Mouse (Mus musculus) kidney, adult 2 months (tissue): ENCODE results near the gene Lamtor2. TPM values are rescaled to one million over a fixed set of nuclear protein-coding genes. Genes with fewer than 3 reads are reported as not detected.
A peak's percentile ranks its signal among the peaks of the same experiment; 100 is the strongest.

ENCODE experiments used
- DNase-seq: peaks from one replicate; pipeline ENCODE4 v3.0.0; 2021
- H3K27ac ChIP-seq: fragments of 200-500 bp; 2 replicates; pipeline ENCODE4 v1.5.1; 2012; ENCODE audit warnings: low read depth, low read length, control low read depth, inconsistent platforms; ENCODE audit not compliant: insufficient read depth
- H3K27me3 ChIP-seq: fragments of 200-500 bp; replicated peaks from 2 replicates; pipeline ENCODE4 v1.6.1; 2012; ENCODE audit warnings: mild to moderate bottlenecking, moderate library complexity, low read length, inconsistent platforms; ENCODE audit not compliant: control insufficient read depth, insufficient read depth
- H3K36me3 ChIP-seq: fragments of 200-500 bp; 2 replicates; pipeline ENCODE4 v1.6.1; 2012; ENCODE audit warnings: mild to moderate bottlenecking, moderate library complexity, low read length, inconsistent platforms; ENCODE audit not compliant: control insufficient read depth, insufficient read depth
- H3K4me1 ChIP-seq: fragments of 200-500 bp; 2 replicates; pipeline ENCODE4 v1.6.1; 2011; ENCODE audit warnings: low read length; ENCODE audit not compliant: control insufficient read depth, insufficient read depth
- H3K4me3 ChIP-seq: fragments of 200-500 bp; 2 replicates; pipeline ENCODE4 v1.5.1; 2011; ENCODE audit warnings: mild to moderate bottlenecking, low read depth, low read length, control low read depth; ENCODE audit not compliant: insufficient read depth
- CTCF ChIP-seq: fragments of 200-500 bp; conservative IDR thresholded peaks from 2 replicates; pipeline ENCODE4 v1.5.1; 2011; ENCODE audit warnings: low read depth, mild to moderate bottlenecking, control low read depth, low read length, moderate library complexity, mixed read lengths; ENCODE audit not compliant: insufficient read depth, insufficient read length
- POLR2A ChIP-seq: fragments of 200-500 bp; IDR thresholded peaks from one replicate; pipeline ENCODE4 v1.6.1; 2011; ENCODE audit warnings: low read depth, low read length, control low read depth
- WGBS: fragments of 180-500 bp; shearing (Covaris S2); methylation state at CpG from one replicate; pipeline ENCODE4 v1.1.7; 2018; 5-methylcytosine and 5-hydroxymethylcytosine counted together
- polyA plus RNA-seq: library from polyadenylated mRNA; depleted of rRNA; stranded (reverse); fragments of >200 nt; gene quantifications from 2 replicates; pipeline ENCODE4 v1.2.3, GENCODE M21; 2012

Gene Lamtor2
- polyA plus RNA-seq, 1 experiment: 277 TPM

DNA sequence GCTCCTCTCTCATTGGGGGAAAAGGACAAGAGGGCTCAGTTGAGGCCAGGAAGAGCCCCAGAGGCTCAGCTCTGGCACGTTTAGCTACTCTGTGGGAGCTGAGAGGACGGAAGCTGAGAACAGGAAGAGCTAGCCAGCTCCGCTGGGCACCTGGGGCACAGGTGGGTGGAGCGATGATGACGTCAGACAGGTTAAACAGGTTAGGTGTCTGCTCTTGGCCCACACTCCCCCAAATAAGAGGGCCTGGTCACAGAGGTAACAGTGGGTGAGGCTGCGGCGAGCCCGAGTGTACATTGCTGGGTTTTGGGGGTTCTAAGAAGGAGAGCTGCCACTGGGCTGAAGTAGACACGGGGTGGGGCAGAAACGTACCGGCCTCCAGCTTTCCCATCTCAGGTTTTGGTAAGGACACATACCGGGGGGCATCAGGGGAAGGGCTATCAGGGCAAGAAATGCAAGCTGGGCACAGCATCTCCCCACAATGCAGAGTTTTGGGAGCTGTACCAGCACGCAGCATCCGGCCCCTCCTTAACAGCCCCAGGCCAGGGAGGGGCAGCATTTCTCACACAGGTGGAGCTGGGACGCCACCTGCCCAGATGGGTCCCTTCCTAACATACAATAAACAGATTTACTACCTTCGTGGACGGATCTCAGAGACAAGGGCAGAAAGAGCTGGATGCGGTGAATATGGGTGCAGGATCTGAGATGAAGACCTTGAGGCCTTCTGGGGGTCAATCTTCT, 4.5 kb downstream of the Lamtor2 start, which contains the start of gene Rab25:
TSS of gene Rab25 (minus strand) at position 121 of the 738 bp plus-strand sequence.
- Histone ChIP-seq H3K27me3 (no peaks in the 10 kb centered on the region), H3K27ac (peak within 1 kb of the TSS; percentile 46), H3K4me3 (peak within 1 kb of the TSS; percentile 35), H3K4me1 (peaks cover 13% of the 10 kb centered on the region; the same call in 1 of the 2 replicates), H3K36me3 (no peaks in the 10 kb centered on the region)
- TF ChIP-seq POLR2A (peak; percentile 33), CTCF (no peak)
- DNase-seq: peak; percentile 78
- 62% methylated on average over 18 of the region's 18 CpGs for WGBS

DNA sequence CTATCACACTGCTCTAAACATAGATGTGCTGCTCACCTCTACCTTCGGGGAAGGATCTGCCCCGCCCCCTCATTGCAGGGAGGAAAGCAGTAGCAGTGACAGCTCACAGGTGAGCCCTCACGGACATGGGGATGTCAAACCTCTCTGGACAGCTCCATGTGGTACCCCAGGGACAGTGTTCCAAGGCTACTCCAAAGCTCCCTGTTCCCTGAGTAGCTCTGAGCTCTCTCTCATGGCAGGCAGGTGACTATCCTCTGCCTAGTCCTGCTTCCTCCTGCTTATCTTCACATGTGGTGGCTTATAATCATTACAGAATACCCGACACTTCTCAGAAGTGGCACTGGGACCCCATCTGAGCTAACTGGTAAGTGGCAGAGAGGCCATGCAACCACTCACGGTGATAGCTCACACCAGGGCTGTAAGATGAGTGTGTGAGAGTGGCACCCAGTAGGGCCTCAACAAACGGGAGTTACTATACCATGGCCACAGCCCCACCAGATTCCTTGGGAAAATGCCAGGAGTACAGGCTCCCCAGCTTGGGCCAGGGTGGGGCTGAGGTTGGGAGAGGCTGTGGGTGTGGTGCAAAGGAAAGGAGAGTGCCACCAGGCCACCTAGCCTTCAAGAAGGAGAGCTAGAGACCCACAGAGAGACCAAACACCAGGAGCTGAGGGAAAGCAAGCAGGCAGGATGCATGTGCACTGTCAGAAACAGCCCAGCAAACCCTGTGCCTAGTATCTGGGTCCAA, 6.0 kb downstream of the Lamtor2 start:
- no peak for DNase-seq
- 73% methylated on average over 6 of the region's 6 CpGs for whole genome bisulfite sequencing
- Histone ChIP-seq H3K4me1 (peaks cover 10% of the 10 kb centered on the region; the same call in 1 of the 2 replicates), H3K36me3 (no peaks in the 10 kb centered on the region), H3K27me3 (no peaks in the 10 kb centered on the region), H3K4me3 (no peak overlapping the region), H3K27ac (no peak overlapping the region)
- no peak for TF ChIP-seq CTCF
- no peak for TF ChIP-seq POLR2A

DNA sequence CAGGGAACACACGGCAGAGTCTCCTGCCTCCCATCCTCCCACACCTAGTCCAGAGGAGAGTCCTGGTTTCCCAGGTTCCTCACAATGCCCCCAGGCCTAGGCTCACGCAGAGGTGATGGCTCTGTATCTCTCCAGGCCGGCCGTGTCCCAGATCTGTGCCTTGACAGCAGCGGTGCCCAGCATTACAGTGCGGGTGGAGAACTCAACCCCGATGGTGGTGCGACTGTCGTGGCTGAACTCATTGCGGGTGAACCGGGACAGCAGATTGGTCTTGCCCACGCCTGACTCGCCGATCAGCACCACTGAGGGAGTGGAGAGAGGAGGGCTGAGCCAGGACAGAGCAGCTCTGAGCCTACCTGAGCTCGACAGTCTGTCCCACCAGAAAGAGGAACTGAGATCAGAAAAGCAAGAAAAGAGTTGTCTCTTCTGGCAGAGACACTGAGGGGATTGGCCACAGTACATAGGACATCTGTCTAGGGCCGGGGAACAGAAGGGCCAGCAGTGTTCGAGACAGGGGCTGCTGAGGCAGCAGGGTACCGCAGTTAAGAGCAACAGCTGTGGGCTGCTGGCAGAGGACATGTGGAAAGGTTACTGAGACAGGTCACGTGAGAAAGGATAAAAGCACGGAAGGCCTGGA, 7.8 kb downstream of the Lamtor2 start:
- Histone ChIP-seq H3K36me3 (no peaks in the 10 kb centered on the region), H3K4me3 (no peak overlapping the region), H3K27ac (no peak overlapping the region), H3K27me3 (no peaks in the 10 kb centered on the region), H3K4me1 (no peaks in the 10 kb centered on the region)
- no peak for DNase-seq
- no peak for TF ChIP-seq POLR2A
- TF ChIP-seq CTCF: no peak
- 67% methylated on average over 20 of the region's 20 CpGs for WGBS

- Histone ChIP-seq H3K27ac (no peak overlapping the region), H3K36me3 (no peaks in the 10 kb centered on the region), H3K4me1 (no peaks in the 10 kb centered on the region), H3K4me3 (no peak overlapping the region), H3K27me3 (no peaks in the 10 kb centered on the region)
- peak; percentile 45 for DNase-seq
- no peak for TF ChIP-seq POLR2A
- peak; percentile 71 for TF ChIP-seq CTCF
- 47% methylated on average over 5 of the region's 5 CpGs for WGBS
Measured at GRCm38 (mm10) chr3:88544514-88544913, 8.4 kb downstream of the Lamtor2 start.

GRCm38 (mm10) chr3:88543651-88544410, 9.0 kb downstream of the Lamtor2 start:
- WGBS: 65% methylated on average over 5 of the region's 5 CpGs
- Histone ChIP-seq H3K36me3 (no peaks in the 10 kb centered on the region), H3K4me3 (no peak overlapping the region), H3K27me3 (no peaks in the 10 kb centered on the region), H3K27ac (no peak overlapping the region), H3K4me1 (no peaks in the 10 kb centered on the region)
- no peak for DNase-seq
- TF ChIP-seq POLR2A: no peak
- no peak for TF ChIP-seq CTCF

DNA sequence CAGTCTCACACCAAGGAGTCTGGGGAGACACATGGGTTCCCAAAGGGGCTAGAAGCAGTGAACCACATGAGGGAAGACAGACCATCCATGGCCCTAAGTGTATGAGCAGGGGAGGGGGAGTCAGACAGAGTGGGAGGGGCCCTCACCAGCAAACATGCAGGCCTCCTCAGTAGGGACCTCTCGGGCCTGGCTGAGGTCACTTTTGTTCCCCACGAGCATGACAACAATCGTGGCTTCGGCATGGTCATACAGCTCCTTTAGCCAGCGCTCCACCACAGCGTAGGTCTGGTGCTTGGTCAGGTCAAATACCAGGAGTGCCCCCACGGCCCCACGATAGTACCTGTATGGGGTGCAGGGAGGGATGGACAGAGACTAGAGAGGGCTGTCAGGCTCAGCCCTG, 9.7 kb downstream of the Lamtor2 start:
- Histone ChIP-seq H3K27ac (no peak overlapping the region), H3K36me3 (no peaks in the 10 kb centered on the region), H3K4me1 (no peaks in the 10 kb centered on the region), H3K4me3 (no peak overlapping the region), H3K27me3 (no peaks in the 10 kb centered on the region)
- no peak for TF ChIP-seq POLR2A
- no peak for TF ChIP-seq CTCF
- no peak for DNase-seq
- WGBS: 88% methylated on average over 8 of the region's 8 CpGs
